Mouse (Mus musculus) c-Kit-negative CD71-positive TER-119-positive erythroid progenitor cells, embryonic 14.5 days (primary cell): Measurements from ENCODE around the gene Qtrt1.
A peak's percentile ranks its signal among the peaks of the same experiment; 100 is the strongest.

Experiments
- DNase-seq: peaks from one replicate; pipeline ENCODE4 v3.0.0-alpha.2; 2013; ENCODE audit warnings: low read depth, low spot score

Gene Qtrt1

DNA sequence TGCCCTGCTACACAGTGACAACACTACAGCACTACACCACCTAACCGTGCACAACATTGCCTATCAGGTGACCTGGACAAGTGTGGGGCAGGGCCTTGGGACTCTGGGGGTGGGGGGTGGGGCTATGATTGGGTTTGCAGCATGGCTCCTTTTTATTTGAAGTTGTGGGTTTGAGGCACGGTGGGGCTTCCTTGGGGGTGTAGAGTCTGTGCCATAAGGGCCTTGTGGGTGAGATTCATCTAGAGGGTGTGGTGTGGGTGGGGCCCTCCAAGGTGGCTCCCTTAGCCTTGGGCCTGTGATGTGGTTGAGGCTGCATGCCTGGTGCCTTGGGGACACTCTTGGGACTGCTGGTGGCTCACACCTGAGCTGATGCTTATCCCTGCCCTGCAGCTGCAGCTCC, 8.0 kb downstream of the Qtrt1 start:
- DNase-seq, result peak; percentile 32

DNA sequence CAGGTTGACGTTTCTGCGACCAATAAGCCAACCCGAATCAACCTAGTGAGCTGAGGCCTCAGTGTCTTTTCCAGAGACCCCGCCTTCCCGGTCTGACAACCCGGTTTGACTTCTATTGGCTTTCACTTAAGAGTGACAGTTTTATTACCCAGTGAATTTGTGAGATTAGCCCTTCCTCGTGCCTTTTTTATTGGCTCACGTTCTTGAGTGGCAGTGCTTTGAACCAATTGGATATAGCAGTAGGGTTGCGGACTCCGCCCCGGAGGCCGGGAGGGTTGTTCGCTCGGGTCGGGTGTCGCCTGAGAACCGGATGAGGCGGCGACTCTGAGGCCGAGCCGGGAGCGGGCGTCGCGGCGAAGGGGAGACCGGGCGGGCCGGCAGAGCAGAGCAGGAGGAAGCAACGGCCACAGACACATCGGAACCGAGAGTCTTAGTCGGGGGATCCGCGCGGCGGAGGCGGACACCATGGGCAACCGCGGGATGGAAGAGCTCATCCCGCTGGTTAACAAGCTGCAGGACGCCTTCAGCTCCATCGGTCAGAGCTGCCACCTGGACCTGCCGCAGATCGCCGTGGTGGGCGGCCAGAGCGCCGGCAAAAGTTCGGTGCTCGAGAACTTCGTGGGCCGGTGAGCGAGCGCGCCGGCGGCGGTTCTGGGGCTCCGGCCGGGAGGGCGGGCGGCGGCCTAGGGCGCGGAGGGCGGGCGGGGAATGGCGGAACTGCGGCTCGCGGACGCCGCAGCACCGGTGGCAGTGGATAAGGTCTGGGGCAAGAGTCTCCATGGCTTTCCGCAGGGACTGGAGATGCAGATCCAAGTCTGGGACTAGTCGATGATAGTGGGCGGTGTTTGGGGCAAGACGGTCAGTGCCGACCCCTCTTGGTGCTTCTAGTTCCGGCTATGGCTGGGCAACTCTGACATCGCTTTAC, 13.3 kb downstream of the Qtrt1 start, which contains the start of gene Dnm2:
TSS of gene Dnm2 (plus strand) at position 278 of the 925 bp plus-strand sequence.
- DNase-seq, result peak; percentile 100

DNA sequence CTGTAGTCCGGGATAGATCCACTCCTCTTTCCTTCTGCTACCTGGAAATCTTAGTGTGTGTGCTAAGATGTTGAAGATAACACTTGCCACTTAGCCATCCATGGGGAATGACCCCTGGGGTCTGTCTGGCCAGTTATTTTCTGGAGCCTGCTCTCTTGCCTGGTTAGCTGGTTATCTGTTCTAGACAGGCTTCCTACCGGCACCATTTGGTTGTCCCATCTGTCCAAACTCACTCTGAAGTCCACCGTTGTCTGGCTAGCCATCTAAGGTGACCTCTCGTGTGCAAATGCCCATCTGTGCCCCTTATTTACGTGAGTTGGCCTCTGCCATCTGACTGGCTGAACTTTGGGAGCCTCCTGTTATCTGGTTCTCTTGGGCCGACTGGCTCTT, 13.9 kb downstream of the Qtrt1 start:
- peak; percentile 39 for DNase-seq

DNA sequence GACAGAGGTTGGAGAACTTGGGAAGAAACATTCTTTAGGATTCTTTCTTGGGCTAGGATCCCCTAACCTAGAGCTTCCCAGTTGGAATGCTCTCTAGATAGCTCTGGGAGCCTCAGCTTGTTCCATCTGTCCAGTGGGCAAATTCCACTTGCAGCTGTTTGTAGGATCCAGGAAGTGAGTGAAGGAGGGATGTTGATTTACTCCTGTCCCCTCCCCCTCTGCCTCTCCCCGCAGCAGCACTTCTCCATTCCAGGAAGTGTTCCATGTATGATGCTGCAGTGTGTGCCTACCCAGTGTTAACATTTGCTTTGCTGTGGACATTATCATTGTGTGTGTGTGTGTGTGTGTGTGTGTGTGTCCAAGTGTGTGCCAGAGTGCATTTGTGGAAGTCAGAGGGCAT, 14.4 kb downstream of the Qtrt1 start:
- DNase-seq, result no peak

DNA sequence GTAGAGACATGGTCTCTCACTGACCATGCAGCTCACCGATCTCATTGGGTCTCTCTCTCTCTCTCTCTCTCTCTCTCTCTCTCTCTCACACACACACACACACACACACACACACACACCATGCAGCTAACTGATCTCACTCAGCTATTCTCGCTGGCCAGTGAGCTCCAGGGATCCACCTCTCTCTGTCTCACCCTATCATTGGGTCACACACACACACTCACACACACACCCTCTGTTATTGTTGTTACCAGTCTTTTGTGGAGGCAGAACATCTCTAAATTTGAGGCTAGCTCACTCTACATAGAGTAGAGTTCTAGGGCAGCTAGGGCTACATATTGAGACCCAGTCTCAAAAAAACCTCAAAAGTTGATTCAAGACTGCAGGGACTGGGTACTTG, 14.9 kb downstream of the Qtrt1 start:
- no peak for DNase-seq

DNA sequence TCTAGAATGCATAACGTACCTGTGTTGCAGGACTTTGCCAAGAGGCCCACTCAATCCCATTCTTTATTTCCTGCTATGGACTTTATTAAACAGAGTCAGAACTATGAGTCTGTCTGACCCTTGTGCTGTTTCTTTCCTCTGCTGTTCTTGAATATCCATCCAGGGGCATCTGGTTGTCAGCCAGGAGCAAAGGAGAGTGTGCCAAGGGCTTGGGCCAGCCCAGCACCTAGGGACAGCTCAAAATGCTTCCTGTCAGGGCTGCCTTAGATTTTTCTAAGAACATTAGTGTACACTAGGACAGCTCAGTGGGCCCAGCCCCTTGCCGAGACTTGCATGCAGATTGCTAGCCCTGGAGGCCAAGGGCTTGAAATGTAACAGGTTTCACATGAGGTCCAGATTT, 16.1 kb downstream of the Qtrt1 start:
- DNase-seq, result no peak

DNA sequence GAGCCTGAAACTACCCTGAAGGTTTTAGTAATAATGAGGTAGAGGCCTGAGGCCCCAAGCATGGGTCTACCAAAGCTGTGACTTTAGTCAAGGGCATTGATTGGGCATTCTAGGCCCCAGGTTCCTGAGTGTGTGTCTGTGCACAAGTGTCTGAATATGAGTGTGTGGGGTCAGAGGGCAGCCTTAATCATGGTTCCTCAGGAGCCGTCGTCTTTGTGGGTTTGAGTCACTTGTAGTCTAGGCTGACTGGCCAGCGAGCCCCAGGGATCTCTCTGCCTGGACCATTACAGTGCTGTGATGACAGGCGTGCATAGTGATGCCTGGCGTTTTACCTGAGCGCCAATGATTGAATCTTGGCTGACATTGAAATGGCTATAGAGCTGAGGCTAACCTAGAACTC, 16.5 kb downstream of the Qtrt1 start:
- no peak for DNase-seq

DNA sequence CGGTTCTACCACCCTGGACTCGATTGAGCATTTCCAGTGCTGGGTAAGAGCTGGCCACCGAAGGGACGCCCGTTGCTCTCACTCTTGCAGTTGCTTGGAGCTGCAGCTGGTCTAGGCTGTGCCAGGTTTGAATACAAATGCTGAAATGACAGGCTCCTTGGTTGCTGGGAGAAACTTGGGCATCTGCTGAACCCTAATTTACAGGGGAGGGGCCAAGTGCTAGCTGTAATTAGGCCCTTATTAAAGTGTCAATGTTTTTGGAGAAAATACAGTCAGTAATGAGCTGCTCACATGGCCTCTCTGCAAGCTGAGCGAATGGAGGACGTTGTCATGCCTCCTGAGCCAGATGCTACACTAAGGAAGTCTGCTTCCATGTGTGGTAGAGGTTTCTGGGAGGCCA, 19.1 kb downstream of the Qtrt1 start:
- no peak for DNase-seq

DNA sequence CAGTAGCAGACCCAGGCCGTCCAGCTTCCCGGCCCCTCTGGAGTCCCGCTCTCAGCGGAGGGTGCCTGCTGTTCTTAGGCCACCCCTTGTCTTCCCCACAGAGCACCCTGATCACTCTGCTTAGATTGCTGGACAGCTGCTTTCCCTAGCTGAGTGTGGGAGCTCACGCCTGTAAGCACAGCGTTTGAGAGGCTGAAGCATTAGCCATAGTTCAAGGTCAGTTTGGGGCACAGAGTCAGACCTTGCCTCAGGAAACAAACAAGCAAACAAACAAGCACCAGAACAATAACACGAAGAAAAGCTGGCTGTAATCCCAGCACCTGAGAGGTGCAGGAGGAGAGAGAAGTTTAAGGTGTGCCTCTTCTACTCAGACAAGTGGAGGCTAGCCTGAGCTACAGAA, 20.4 kb downstream of the Qtrt1 start:
- DNase-seq, result no peak

DNA sequence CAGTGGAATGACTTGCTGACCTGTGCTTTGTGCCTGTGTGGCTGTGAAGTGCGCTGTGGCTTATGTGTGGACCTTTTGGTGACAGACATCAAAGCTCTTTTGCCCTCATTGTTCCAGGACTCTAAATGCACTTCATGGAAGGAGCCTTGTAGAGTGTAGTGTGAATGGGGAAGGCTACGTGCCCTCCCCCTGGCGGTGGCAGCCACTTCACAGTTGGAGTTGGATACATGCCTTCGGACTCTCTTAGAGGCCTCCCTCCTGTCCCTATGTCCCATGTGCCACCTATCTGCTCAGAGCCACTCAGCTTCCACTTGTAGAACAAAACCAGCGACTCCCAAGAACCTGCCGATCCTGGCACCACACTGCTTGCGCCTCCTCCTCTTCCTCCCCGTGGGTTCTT, 22.1 kb downstream of the Qtrt1 start:
- no peak for DNase-seq

DNA sequence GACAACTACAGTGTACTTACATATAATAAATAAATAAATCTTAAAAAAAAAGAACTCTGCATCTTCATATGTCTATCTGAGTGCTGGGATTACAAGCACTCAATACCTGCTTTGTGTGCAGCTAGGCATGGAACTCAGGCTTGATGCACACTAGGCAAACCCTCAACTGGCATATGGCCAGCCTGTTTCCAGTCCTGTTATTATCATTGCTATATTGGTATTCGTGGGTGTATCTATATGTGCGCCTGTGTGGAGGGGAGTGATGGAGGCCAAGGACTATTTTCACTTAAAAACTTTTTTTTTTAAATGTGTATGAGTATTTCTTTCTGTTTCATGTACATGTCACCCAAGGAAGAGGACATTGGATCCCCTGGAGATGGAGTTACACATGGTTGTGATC, 22.8 kb downstream of the Qtrt1 start:
- no peak for DNase-seq

DNA sequence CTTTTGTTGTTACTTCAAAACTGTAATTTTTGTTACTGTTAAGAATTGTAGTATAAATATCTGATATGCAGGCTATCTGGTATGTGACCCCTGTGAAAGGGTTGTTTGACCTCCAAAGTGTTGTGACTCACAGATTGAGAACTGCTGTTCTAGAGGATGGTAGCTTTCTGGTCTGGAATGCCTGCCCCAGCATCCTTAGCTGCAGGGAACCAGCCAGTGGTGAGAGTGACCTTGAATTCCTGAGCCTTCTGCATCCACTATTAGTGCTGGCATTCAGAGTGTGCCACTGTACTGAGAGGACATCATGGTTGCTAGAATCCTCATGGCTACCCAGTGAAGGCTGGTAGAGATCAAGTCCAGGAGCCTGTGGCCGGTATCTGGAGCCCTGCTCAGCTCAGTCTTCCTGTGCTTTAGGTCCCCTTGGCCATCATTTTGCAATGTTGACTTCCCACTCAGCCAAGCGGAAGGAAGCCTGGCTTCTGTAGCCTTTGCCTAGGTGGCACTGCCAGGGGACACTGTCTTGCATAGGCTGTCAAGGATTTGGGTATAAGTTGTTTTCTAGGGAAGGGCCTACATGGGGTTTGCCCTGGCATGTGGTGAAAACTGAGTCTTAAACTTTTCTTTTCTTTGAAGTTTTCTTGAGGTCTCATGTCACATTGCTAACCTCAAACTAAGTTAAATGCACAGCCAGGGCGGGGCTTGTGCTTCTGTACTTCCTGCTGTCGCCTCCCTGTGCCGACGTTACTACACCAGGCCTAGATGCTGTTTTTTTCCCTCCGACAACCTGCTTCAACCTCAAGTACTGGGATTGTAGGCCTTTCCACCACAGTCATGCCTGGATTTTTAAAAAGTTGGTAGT, 24.4 kb downstream of the Qtrt1 start:
- DNase-seq, result no peak

DNA sequence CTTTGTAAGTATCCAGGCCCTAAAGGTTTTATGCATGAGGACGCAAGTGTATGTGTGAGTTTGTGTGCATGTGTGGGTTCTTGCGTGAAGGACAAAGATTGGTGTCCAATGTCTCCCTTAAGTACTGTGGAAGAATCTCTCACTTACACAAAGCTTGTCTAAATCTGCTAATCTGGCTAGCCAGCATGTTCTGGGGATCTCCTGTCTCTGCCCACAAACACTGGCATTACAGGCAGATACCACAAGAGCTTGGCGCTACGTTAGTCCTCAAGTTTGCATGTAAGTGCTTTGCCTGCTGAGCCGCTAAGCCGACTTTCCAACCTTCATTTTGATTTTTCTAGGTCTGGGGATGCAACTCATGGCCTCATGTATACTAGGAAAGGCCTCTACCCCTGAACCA, 25.9 kb downstream of the Qtrt1 start:
- no peak for DNase-seq

DNA sequence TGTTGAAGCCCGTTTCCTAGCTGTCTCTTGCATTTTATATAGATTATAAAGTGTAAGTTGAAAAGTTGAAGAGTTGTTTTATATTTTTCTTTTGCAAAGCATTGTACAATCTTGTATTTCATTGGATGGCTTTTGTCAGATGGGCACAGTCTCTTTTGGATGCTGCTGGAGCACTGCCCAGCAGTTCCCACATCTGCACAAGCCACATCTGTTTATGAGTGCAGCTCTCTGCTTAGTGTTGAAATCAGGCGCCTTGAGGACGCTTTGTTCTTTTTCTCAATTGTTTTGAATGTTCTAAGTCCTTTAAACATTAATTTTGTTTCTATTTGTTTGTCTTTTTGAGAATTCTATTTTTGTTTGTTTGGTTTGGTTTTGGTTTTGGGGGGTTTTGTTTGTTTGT, 26.6 kb downstream of the Qtrt1 start:
- no peak for DNase-seq

DNA sequence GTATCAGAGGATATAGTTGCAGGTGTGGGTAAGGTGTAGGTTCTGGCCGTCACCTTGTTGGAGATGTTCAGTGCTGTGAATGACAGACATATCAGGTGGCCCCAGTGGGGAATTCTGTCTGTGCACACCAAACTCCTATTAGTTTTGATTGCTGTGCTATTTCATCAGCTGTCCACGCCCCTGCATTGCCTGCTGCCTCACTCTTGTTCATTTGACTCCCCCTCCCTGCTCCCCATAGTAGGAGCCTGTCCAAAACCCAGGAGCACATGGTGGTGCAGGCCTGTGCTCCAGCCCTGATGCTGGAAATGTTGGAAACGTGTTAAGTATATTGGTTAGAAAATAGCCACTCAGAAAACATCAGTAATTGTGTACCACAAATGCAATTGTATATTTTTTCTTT, 27.8 kb downstream of the Qtrt1 start:
- no peak for DNase-seq

DNA sequence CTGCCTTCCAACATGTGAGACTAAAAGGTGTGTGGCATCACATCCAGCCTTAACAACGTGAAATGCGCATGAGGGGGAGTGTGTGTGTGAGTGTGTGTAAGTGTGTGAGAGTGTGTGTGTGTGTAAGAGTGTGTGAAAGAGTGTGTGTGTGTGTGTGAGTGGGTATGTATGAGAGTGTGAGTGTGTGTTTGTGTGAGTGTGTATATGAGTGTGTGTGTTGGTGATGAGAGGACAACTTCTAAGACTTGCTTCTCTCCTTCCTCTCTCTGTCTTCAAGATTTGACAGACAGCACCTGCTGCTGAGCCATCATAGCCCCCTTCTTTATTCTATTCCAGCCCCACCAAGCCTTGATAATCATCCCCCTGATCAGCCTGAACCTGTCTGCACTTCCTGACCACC, 28.3 kb downstream of the Qtrt1 start:
- no peak for DNase-seq

DNA sequence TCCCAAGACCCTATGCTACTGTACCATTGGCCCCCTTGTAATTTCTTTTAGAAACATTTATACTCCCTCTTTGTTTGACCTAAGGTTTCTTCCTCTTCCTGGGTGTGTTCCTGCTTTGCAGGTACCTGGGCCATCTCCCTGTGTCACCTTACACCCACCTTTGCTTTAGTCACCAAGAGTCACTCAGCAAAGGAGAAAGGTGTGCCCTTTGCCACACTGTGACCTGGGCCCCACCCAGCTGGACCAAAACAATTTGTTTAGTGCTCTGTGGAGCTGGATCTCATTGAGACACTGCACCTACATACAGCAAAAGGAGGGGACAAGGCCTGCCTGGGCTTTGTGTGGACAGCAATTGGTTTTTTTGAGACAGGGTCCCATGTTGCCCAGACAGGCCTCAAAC, 28.8 kb downstream of the Qtrt1 start:
- no peak for DNase-seq

DNA sequence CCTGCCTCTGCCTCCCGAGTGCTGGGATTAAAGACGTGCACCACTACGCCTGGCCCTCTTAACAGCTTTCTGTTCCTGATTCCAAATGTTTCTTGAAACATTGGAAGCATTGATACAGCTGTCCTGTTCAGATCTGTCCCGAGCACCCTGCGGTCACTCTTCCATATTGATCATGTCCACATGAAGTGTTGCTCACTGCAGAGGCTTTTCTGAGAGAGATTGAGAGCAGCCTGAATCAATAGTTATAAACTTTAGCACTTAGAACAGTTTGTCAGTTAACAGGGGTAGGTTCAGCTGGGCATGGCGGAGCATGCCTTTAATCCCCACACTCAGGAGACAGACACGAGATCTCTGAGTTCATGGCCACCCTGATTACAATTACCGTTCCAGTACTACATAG, 32.2 kb downstream of the Qtrt1 start:
- no peak for DNase-seq

DNA sequence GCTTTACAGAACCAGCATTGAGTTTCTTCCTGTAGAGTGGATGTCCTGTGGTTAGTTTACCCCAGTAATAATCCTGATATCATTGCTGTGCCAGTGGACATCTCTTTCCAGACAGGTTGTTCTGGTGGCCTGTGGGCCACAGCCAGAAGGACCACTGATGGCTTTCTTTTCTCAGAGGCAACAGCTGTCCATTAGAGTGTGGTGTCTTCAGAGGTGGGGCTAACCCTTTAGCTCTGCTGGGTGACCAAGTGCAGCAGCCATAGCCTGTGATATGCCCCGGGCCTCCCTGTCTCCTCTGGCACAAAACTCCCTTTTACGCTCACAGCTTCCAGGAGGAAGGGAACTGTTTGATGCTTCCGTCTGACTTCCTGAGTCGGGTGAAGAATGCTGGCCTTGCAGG, 32.9 kb downstream of the Qtrt1 start:
- no peak for DNase-seq

DNA sequence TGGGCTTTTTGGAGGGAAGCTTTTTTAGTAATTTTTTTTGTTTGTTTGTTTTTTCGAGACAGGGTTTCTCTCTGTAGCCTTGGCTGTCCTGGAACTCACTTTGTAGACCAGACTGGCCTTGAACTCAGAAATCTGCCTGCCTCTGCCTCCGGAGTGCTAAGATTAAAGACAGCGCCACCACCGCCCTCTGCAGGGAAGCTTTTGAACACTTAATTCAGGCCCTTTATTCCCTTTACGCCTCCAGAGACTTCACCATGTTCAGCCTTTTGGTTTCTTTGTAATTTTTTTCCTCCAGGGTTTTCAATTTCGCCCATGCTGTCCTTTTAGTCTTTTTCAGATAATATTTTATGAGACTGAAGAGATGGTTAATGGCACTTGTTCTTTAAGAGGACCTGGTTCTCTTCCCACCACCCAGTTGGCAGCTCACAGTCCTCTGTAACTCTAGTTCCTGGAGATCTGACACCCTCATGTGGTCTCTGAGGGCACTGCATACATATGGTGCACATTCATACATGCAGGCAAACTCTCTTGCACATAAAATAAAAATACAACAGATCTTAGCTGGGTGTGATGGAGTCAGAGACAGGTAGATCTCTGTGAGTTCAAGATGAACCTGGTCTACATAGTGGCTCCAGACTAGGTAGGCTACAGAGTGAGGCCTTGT, 33.6 kb downstream of the Qtrt1 start:
- DNase-seq, result no peak

DNA sequence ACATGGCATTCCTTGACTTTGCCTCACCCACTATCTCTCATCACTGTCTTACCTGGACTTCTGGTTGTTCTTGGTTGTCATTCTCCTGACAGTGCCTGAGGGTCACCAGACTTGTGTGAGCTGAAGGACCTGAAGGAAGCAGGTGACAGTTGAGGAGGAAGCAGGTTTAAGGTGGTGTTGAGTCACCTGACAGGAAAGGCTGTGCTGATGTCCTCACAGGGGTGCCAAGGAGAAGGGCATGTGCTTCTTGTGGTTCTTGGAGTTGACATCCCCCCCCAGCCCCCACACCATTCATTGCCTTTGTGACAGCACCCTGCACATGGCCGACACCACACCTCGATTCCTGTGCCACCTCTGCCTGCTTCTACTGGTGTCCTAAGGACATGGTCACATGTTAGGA, 36.1 kb downstream of the Qtrt1 start:
- DNase-seq, result no peak

DNA sequence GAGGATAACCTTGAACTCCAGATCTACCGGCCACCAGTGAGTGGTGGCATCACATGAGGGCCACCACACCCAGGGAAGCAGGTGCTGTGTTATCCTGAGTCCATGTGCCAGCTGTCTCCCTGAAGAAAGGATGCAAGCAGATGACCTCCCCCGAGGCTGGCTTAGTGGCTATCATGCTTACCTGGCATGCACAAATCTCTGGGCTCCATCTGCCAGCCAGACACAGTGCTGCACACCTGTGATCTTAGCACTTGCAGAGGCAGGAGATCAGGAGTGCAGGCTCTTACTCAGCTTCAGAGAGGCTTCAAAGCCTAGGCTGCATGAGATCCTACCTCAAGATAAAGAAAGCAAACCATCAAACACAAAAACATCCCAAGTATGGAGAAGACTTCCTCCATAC, 38.1 kb downstream of the Qtrt1 start:
- no peak for DNase-seq
